ENCODE assay signal across 8 mouse cellular contexts in the genomic region with DNA sequence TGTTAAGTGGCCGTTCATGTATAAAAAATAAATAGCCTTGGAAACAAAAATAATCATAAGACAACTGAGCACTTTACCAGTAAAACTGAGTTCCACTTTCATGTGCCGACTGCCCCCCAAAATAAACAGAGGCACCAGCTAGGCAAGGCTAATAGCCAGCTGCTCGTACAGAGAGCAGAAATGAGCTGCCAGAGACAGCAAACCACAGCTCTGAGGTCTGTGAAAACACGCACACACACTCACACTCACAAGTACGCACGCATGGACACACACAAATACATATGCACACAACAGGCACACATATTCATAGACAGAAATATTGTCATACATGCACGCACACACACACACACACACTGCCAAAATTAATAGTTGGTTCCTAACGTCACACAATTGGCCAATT. TPM values are rescaled to one million over a fixed set of nuclear protein-coding genes. Genes with fewer than 3 reads are reported as not detected.
DNase-seq lines count a peak whose midpoint lies in the region; ATAC-seq and TF ChIP-seq lines count a peak whose summit lies in the region.

No protein-coding gene starts in this region.

- H3K4me3 ChIP-seq in layer of hippocampus, adult 2 months, result no peak overlapping the region; the same call in 1 of the 2 replicates
- no peak overlapping the region for H3K4me3 ChIP-seq in bone marrow, adult 2 months (replicated peaks; ENCODE audit: control insufficient read depth, low read depth, low read length)
- H3K4me3 ChIP-seq in heart, postnatal 0 days (ENCODE audit: low read depth, low read length), result no peak overlapping the region

- peaks cover 21% of the 10 kb centered on the region for H3K4me1 ChIP-seq in bone marrow, adult 2 months (ENCODE audit: control insufficient read depth, insufficient read depth, low read length)
- peaks cover 75% of the 10 kb centered on the region for H3K4me1 ChIP-seq in heart, postnatal 0 days (ENCODE audit: control insufficient read depth, insufficient read depth)

- no peaks in the 10 kb centered on the region for H3K9me3 ChIP-seq in heart, postnatal 0 days (replicated peaks; ENCODE audit: control insufficient read depth, low read length)

- no peak for DNase-seq in layer of hippocampus, adult 2 months (ENCODE audit: low spot score in 2 of 2)
- DNase-seq in layer of hippocampus, postnatal 36 days, result no peak
- no peak for DNase-seq in heart, postnatal 0 days (ENCODE audit: low spot score)
- no peak for DNase-seq in cerebellum, adult 18-20 months
- no peak for DNase-seq in adrenal gland, adult (ENCODE audit: inconsistent age in 2 of 2, low spot score in 1 of 2)

- TF ChIP-seq POLR2A in bone marrow, adult 2 months (IDR thresholded peaks at IDR 0.05; ENCODE audit: borderline replicate concordance, control insufficient read depth, low read depth, low read length), result no peak

- peak overlapping the region; percentile 32; the same call in 1 of the 2 replicates for H3K27ac ChIP-seq in layer of hippocampus, adult 2 months
- H3K27ac ChIP-seq in bone marrow, adult 2 months (ENCODE audit: control insufficient read depth, insufficient read depth, low read depth, low read length, poor library complexity), result peak overlapping the region; percentile 61
- H3K27ac ChIP-seq in heart, postnatal 0 days (ENCODE audit: low read depth), result peak overlapping the region; percentile 92

- H3K36me3 ChIP-seq in heart, postnatal 0 days (replicated peaks; ENCODE audit: control insufficient read depth, insufficient read depth, low read length), result no peaks in the 10 kb centered on the region

- no peak for ATAC-seq in heart, postnatal 0 days (ENCODE audit: insufficient read depth, low read depth)
- peak; percentile 23 for ATAC-seq in megakaryocyte, adult 5-6 weeks (ENCODE audit: poor library complexity, severe bottlenecking)
- no peak for ATAC-seq in megakaryocyte-erythroid progenitor cell, adult 5-6 weeks (replicated peaks; ENCODE audit: low FRiP score, low TSS enrichment, poor library complexity, severe bottlenecking)

- 8% methylated on average over 8 of the region's 8 CpGs for WGBS in bone marrow, adult 2 months
- 28% methylated on average over 8 of the region's 8 CpGs for WGBS in heart, postnatal 0 days

- no peak for TF ChIP-seq EP300 in heart, postnatal 0 days (IDR thresholded peaks at IDR 0.05; ENCODE audit: low read depth)

- no peaks in the 10 kb centered on the region for H3K27me3 ChIP-seq in heart, postnatal 0 days (ENCODE audit: control insufficient read depth, insufficient read depth, low read length)

- peak overlapping the region; percentile 41 for H3K4me2 ChIP-seq in heart, postnatal 0 days (ENCODE audit: low read depth, low read length)

- TF ChIP-seq CTCF in layer of hippocampus, adult 2 months (conservative IDR thresholded peaks at IDR 0.05), result no peak
- no peak for TF ChIP-seq CTCF in bone marrow, adult 2 months (IDR thresholded peaks at IDR 0.05; ENCODE audit: control insufficient read depth, insufficient read depth, low read length)
- no peak for TF ChIP-seq CTCF in heart, postnatal 0 days (IDR thresholded peaks at IDR 0.05; ENCODE audit: low read depth)

- H3K9ac ChIP-seq in heart, postnatal 0 days (replicated peaks; ENCODE audit: low read depth, low read length), result no peak overlapping the region

RNA-seq across cellular contexts. Expression of a gene that starts 46.6 kb away (rescaled TPM):
- total RNA-seq in layer of hippocampus, adult 2 months (2021), result 1 to 10 TPM; 8.8 to 9.3 TPM
- 1 to 10 TPM; 8.2 to 8.9 TPM for total RNA-seq in layer of hippocampus, postnatal 36 days (2021)
- polyA plus RNA-seq in bone marrow, adult 2 months (2011; ENCODE audit: insufficient read depth, insufficient read length, low replicate concordance, missing spikeins), result 18.8 and 41.2 TPM in 2 replicates
- 27.9 and 32.3 TPM in 2 replicates for total RNA-seq in heart, postnatal 0 days (2014; rRNA removed; ENCODE audit: low replicate concordance)
- polyA plus RNA-seq in heart, postnatal 0 days (2015; fragmentation: Nextera tagmentation; extraction: Ambion mirVana), result 22.0 and 23.4 TPM in 2 replicates
- 65.7 and 65.8 TPM in 2 replicates for total RNA-seq in megakaryocyte, adult 5-6 weeks (2015)
- total RNA-seq in megakaryocyte, adult 5-6 weeks (2017), result 56.4 and 56.8 TPM in 2 replicates
- total RNA-seq in megakaryocyte-erythroid progenitor cell, adult 5-6 weeks (2014; fragmentation: Nextera tagmentation), result 6.5 and 9.7 TPM in 2 replicates
- total RNA-seq in megakaryocyte-erythroid progenitor cell, adult 5-6 weeks (2017), result 12.1 and 13.4 TPM in 2 replicates

Comparison
In these comparisons a context has a peak if more than half of its experiments do, and no peak if none do; other contexts are left out.
1. H3K27ac ChIP-seq: peak in every context shown above with its lines; median percentile 92 in heart, postnatal 0 days; 61 in bone marrow, adult 2 months; 32 in layer of hippocampus, adult 2 months.